Mouse (Mus musculus): ENCODE measurements at regions not wholly inside any gene's neighbourhood (a gene's known extent, or its start where the extent isn't known, plus 50 kb on each side); places are given as distances from the start of the nearest gene placed in this dataset.

DNA sequence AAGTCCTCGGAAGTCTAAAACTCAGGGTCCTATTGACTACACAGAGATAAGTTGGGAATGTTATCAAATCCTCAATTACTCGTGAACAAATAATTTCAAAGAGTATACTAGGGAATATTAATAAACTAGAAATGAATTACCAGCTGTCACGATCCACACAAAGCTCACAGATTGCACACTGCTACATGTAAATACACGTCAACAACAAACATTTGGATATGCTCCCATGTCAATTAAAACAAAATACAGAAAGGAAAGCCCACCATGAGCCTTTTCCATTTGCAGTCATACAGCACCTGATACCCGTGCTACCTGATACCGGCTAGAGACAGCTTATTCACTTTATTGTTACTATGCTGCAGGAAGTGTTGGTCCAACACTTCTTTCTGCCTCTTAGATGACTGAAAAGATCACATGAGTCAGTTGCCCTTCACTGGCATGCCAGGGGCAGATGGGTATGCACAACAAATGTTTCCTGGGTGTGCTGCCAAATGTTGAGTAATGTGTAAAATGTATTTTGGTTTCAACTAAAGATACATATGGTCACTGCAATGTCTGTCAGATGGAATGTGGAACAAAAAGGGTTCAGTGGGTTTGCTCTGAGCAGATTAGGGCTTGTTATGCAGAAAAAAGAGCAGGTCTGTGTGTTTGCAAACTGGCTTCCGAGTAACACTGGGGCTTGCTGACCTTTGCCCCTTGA lies 212.6 kb upstream of the Ube2e3 start:
- WGBS: 80% methylated on average over 7 of the region's 7 CpGs
- no peak for ATAC-seq (ENCODE audit: low FRiP score, low TSS enrichment)
- Histone ChIP-seq H3K36me3 (ENCODE audit: control insufficient read depth, insufficient read depth, low read length) (no peaks in the 10 kb centered on the region), H3K27me3 (ENCODE audit: control insufficient read depth, insufficient read depth, low read length) (no peaks in the 10 kb centered on the region), H3K9me3 (ENCODE audit: control insufficient read depth, low read length) (no peaks in the 10 kb centered on the region), H3K27ac (ENCODE audit: low read depth, low read length) (no peak overlapping the region), H3K4me3 (ENCODE audit: low read length) (no peak overlapping the region), H3K4me2 (replicated peaks; ENCODE audit: low read depth, low read length) (no peak overlapping the region), H3K9ac (ENCODE audit: low read depth, low read length) (no peak overlapping the region), H3K4me1 (ENCODE audit: control insufficient read depth, insufficient read depth, low read length) (no peaks in the 10 kb centered on the region)

DNA sequence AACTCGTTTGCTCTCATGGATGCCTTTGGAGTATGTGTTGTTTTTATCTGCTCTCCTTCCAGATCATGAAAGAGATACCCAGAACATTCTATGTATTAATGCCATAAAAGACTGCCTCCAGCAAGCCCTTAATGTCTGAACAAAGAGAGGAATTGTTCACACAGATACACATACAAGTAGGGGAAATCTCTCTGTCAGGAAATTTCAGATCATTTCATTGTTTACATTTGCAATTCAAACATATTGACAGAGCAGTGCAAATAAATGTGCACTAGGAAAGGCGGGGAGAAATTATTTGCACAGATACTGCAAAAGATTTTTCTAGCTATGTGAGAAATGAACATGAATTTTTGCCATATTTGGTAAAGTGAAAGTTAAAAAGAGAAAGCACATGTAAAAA lies 216.4 kb upstream of the Ube2e3 start:
- no peak overlapping the region for H3K4me3 ChIP-seq (ENCODE audit: low read length)
- 59% methylated on average over 2 of the region's 2 CpGs for WGBS
- no peak overlapping the region for H3K9ac ChIP-seq (ENCODE audit: low read depth, low read length)
- H3K27me3 ChIP-seq (ENCODE audit: control insufficient read depth, insufficient read depth, low read length): no peaks in the 10 kb centered on the region
- no peaks in the 10 kb centered on the region for H3K4me1 ChIP-seq (ENCODE audit: control insufficient read depth, insufficient read depth, low read length)
- ATAC-seq (ENCODE audit: low FRiP score, low TSS enrichment): no peak
- H3K36me3 ChIP-seq (ENCODE audit: control insufficient read depth, insufficient read depth, low read length): no peaks in the 10 kb centered on the region
- H3K9me3 ChIP-seq (ENCODE audit: control insufficient read depth, low read length): no peaks in the 10 kb centered on the region
- no peak overlapping the region for H3K27ac ChIP-seq (ENCODE audit: low read depth, low read length)
- H3K4me2 ChIP-seq (replicated peaks; ENCODE audit: low read depth, low read length): no peak overlapping the region

DNA sequence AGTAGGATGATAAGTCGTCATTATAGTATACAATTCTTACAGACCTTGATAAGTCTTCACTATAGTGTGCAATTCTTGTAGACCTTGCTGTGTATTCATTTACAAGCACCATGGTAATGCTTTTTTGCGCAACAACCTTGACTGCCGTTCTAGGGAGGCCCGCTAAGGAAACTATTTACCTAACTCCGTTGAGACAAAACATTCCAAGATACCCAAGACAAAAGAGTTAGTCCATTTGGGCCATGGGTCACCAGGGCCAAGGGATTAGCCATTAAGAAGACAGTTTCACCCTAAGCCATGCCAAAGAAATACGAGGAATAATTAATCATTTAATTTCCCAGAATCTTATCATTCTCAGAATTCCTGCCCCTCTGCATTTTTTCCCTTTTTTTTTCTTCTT lies 227.6 kb upstream of the Ube2e3 start:
- no peaks in the 10 kb centered on the region for H3K36me3 ChIP-seq (ENCODE audit: control insufficient read depth, insufficient read depth, low read length)
- H3K9me3 ChIP-seq (ENCODE audit: control insufficient read depth, low read length): no peaks in the 10 kb centered on the region
- H3K4me2 ChIP-seq (replicated peaks; ENCODE audit: low read depth, low read length): no peak overlapping the region
- no peak overlapping the region for H3K4me3 ChIP-seq (ENCODE audit: low read length)
- 83% methylated on average over 6 of the region's 6 CpGs for WGBS
- H3K9ac ChIP-seq (ENCODE audit: low read depth, low read length): no peak overlapping the region
- ATAC-seq (ENCODE audit: low FRiP score, low TSS enrichment): no peak
- no peak overlapping the region for H3K27ac ChIP-seq (ENCODE audit: low read depth, low read length)
- no peaks in the 10 kb centered on the region for H3K4me1 ChIP-seq (ENCODE audit: control insufficient read depth, insufficient read depth, low read length)
- H3K27me3 ChIP-seq (ENCODE audit: control insufficient read depth, insufficient read depth, low read length): no peaks in the 10 kb centered on the region

DNA sequence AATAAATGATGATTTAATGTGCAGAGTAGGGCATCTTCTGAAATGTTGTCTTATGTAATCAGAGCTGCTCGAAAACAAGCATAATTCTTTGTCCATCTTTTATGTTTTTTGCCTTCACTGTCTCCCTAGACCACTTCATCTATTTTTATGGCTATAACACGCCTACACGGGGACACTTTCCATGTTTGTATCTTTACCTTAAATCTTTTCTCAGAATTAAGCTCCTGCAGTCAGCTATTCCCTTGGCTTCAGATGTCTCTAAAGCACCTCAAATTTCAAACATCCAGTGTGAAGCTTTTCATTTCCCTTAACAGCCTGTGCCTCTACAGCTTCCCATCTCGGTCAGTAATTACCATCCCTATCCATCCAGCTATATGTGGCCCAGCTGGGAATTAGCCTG lies 242.7 kb upstream of the Ube2e3 start:
- no peak overlapping the region for H3K4me2 ChIP-seq (replicated peaks; ENCODE audit: low read depth, low read length)
- no peak overlapping the region for H3K27ac ChIP-seq (ENCODE audit: low read depth, low read length)
- WGBS: 35% methylated on average over 4 of the region's 4 CpGs
- ATAC-seq (ENCODE audit: low FRiP score, low TSS enrichment): no peak
- H3K9me3 ChIP-seq (ENCODE audit: control insufficient read depth, low read length): no peaks in the 10 kb centered on the region
- no peaks in the 10 kb centered on the region for H3K4me1 ChIP-seq (ENCODE audit: control insufficient read depth, insufficient read depth, low read length)
- no peaks in the 10 kb centered on the region for H3K36me3 ChIP-seq (ENCODE audit: control insufficient read depth, insufficient read depth, low read length)
- H3K4me3 ChIP-seq (ENCODE audit: low read length): no peak overlapping the region
- no peak overlapping the region for H3K9ac ChIP-seq (ENCODE audit: low read depth, low read length)
- no peaks in the 10 kb centered on the region for H3K27me3 ChIP-seq (ENCODE audit: control insufficient read depth, insufficient read depth, low read length)

DNA sequence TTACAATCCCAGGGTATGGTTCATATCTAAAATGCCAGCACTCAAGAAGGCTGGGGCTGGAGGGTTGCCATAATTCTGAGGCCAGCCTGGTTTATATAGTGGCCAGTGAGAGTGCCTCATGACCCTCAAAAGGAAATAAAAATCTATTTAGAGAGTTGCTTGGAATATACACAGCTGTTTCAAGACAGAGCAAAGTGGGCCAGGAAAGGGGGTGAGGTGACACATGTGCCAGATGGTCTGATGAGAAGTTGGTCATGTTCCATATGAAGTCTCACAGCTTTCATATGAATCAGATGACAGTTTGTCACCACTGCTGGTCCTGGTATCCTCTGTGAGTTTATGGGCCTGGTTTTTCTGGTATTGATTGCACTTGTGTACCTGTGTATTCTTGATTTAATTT lies 261.5 kb upstream of the Ube2e3 start:
- no peak overlapping the region for H3K4me2 ChIP-seq (replicated peaks; ENCODE audit: low read depth, low read length)
- H3K9ac ChIP-seq (ENCODE audit: low read depth, low read length): no peak overlapping the region
- no peak overlapping the region for H3K27ac ChIP-seq (ENCODE audit: low read depth, low read length)
- H3K9me3 ChIP-seq (ENCODE audit: control insufficient read depth, low read length): no peaks in the 10 kb centered on the region
- no peak overlapping the region for H3K4me3 ChIP-seq (ENCODE audit: low read length)
- H3K4me1 ChIP-seq (ENCODE audit: control insufficient read depth, insufficient read depth, low read length): no peaks in the 10 kb centered on the region
- H3K27me3 ChIP-seq (ENCODE audit: control insufficient read depth, insufficient read depth, low read length): no peaks in the 10 kb centered on the region
- H3K36me3 ChIP-seq (ENCODE audit: control insufficient read depth, insufficient read depth, low read length): no peaks in the 10 kb centered on the region
- ATAC-seq (ENCODE audit: low FRiP score, low TSS enrichment): no peak

DNA sequence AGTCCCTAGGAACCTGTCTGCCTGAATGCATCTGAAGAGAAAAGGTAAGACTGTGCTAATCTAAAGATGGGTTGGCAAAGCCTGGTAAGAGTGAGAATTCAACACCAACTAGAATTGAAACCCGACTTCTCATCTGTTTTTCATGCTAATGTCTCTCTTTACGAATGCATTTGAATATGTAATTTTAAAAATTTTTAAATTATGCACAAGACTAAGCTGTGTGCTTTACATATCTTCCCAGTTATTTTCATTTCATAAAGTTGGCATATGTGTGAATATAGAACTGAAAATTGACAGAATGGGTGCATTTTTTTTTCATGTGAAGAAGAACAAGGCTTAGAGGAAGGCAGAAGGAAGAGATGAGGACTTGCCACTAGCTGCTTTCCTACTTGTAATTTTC lies 267.2 kb upstream of the Ube2e3 start:
- no peaks in the 10 kb centered on the region for H3K27me3 ChIP-seq (ENCODE audit: control insufficient read depth, insufficient read depth, low read length)
- 98% methylated on average over 2 of the region's 2 CpGs for WGBS

DNA sequence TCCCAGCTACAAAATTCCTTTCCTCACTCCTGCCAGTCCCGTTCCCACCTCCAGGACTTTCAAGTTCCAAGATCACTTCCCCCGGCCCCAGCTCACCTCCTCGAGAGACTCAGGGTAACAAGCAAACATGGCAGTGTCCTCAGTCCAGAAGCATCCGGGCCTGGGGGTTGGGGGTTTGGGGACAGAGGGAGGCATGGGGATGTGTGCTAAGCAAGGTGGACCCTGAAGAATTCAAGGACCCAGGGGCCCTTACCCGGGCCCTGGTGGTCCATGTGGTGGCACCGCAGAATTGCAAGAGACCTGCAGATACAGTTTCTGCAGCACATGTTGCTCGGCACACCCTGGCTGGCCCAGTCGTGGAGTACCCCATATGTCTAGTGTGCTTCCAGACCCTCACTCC lies 269.9 kb upstream of the Ube2e3 start:
- H3K4me1 ChIP-seq (ENCODE audit: control insufficient read depth, insufficient read depth, low read length): no peaks in the 10 kb centered on the region
- no peak overlapping the region for H3K4me3 ChIP-seq (ENCODE audit: low read length)
- no peaks in the 10 kb centered on the region for H3K9me3 ChIP-seq (ENCODE audit: control insufficient read depth, low read length)
- ATAC-seq (ENCODE audit: low FRiP score, low TSS enrichment): no peak
- no peak overlapping the region for H3K27ac ChIP-seq (ENCODE audit: low read depth, low read length)
- no peak overlapping the region for H3K4me2 ChIP-seq (replicated peaks; ENCODE audit: low read depth, low read length)
- no peak overlapping the region for H3K9ac ChIP-seq (ENCODE audit: low read depth, low read length)
- WGBS: 87% methylated on average over 8 of the region's 8 CpGs
- no peaks in the 10 kb centered on the region for H3K27me3 ChIP-seq (ENCODE audit: control insufficient read depth, insufficient read depth, low read length)
- H3K36me3 ChIP-seq (ENCODE audit: control insufficient read depth, insufficient read depth, low read length): no peaks in the 10 kb centered on the region

More for the DNA sequence above, 267.2 kb upstream of the Ube2e3 start:
- Histone ChIP-seq H3K4me1 (ENCODE audit: control insufficient read depth, insufficient read depth, low read length) (no peaks in the 10 kb centered on the region), H3K27ac (ENCODE audit: low read depth, low read length) (no peak overlapping the region), H3K4me3 (ENCODE audit: low read length) (no peak overlapping the region), H3K4me2 (replicated peaks; ENCODE audit: low read depth, low read length) (no peak overlapping the region), H3K9me3 (ENCODE audit: control insufficient read depth, low read length) (no peaks in the 10 kb centered on the region), H3K36me3 (ENCODE audit: control insufficient read depth, insufficient read depth, low read length) (no peaks in the 10 kb centered on the region), H3K9ac (ENCODE audit: low read depth, low read length) (no peak overlapping the region)
- ATAC-seq (ENCODE audit: low FRiP score, low TSS enrichment): no peak

DNA sequence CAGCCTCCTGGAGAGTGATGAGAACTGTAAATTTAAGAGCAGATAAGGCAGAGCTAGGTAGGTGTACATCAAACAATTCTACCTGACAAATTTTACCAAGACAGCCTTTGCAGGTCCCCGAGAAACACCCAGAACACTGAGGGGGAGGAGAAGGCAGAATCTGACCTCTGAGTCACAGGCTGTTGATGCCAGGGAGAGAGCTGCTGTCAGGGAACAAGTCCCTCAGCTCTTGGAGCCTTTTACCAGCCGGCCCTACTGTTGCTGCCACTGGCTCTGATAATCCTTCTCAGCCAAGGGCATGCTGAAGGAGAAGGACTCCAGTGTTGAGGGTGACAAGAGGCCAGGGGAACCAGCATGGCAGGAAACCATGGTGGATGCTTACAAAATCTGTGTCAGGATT lies 271.7 kb upstream of the Ube2e3 start:
- H3K36me3 ChIP-seq (ENCODE audit: control insufficient read depth, insufficient read depth, low read length): no peaks in the 10 kb centered on the region
- H3K4me1 ChIP-seq (ENCODE audit: control insufficient read depth, insufficient read depth, low read length): no peaks in the 10 kb centered on the region
- ATAC-seq (ENCODE audit: low FRiP score, low TSS enrichment): no peak
- no peak overlapping the region for H3K4me3 ChIP-seq (ENCODE audit: low read length)
- 53% methylated on average over 2 of the region's 2 CpGs for WGBS
- no peak overlapping the region for H3K27ac ChIP-seq (ENCODE audit: low read depth, low read length)
- no peaks in the 10 kb centered on the region for H3K27me3 ChIP-seq (ENCODE audit: control insufficient read depth, insufficient read depth, low read length)
- no peak overlapping the region for H3K4me2 ChIP-seq (replicated peaks; ENCODE audit: low read depth, low read length)
- H3K9ac ChIP-seq (ENCODE audit: low read depth, low read length): no peak overlapping the region
- H3K9me3 ChIP-seq (ENCODE audit: control insufficient read depth, low read length): no peaks in the 10 kb centered on the region

DNA sequence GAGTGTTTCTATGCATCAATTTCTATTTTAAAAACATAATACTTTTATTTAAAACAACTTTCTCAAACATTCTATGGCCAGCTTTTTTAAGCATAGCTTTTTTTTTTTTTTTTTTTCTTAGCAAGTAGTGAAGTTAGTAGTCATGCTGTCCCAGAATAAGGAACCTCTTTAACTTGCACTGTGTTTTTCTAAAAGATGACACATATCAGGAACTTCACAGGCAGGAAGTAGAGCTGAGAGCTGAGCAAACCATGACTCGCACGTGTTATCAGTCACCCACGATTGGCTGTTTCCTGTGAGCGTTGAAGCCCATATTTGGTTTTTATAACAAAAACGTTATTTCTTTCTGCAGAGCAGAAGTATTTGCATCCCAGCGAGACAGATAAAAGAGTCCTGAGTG lies 287.9 kb upstream of the Ube2e3 start:
- H3K27ac ChIP-seq (ENCODE audit: low read depth, low read length): no peak overlapping the region
- no peak overlapping the region for H3K4me3 ChIP-seq (ENCODE audit: low read length)
- H3K9ac ChIP-seq (ENCODE audit: low read depth, low read length): no peak overlapping the region
- H3K27me3 ChIP-seq (ENCODE audit: control insufficient read depth, insufficient read depth, low read length): no peaks in the 10 kb centered on the region
- H3K4me2 ChIP-seq (replicated peaks; ENCODE audit: low read depth, low read length): no peak overlapping the region
- ATAC-seq (ENCODE audit: low FRiP score, low TSS enrichment): no peak
- no peaks in the 10 kb centered on the region for H3K9me3 ChIP-seq (ENCODE audit: control insufficient read depth, low read length)
- WGBS: 51% methylated on average over 6 of the region's 6 CpGs
- no peaks in the 10 kb centered on the region for H3K4me1 ChIP-seq (ENCODE audit: control insufficient read depth, insufficient read depth, low read length)
- no peaks in the 10 kb centered on the region for H3K36me3 ChIP-seq (ENCODE audit: control insufficient read depth, insufficient read depth, low read length)
